Mouse (Mus musculus): ENCODE results near the gene Cypt14. TPM values are rescaled to one million over a fixed set of nuclear protein-coding genes. Genes with fewer than 3 reads are reported as not detected.
"Not testable (repeated sequence)": the region's sequence is repeated elsewhere in the genome, so short reads cannot be mapped to it uniquely, and the experiment has no call there.

Cypt14 gene
- not detected for polyA plus RNA-seq (2017; shearing (Covaris generic))

- not testable (repeated sequence) for ATAC-seq
Observed at GRCm38 (mm10) chrX:39863504-39863903, at the start of gene Cypt14. Cypt14 (minus strand) TSS chrX:39863604.
